ENCODE assay signal across 11 mouse cellular contexts in the genomic region with DNA sequence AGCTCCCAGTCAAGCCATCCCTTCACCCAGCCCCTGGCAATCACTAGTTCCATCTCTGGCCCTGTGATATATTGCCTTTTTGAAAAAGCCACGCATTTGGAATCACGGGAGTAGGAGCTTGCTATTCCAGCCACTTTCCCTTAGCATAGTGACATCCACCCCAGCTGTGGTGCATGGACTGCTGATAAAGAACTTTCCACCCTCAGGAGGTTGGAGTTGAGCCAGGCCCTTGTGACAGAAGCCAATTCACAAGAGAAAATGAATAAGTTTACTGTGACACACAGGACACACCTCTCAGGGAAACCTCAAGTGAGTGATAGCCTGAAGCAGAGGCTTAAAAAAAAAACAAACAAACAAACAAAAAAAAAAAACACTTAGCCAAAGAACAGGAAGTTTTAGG. TPM values are rescaled to one million over a fixed set of nuclear protein-coding genes. Genes with fewer than 3 reads are reported as not detected.
DNase-seq lines count a peak whose midpoint lies in the region; ATAC-seq lines count a peak whose summit lies in the region.
"Had no signal": no experiment of that assay in that cellular context is flagged by ENCODE, and none has a peak within 500 bp of the region (broad histone marks: within the 10 kb centered on the region; RNA-seq: fewer than 3 reads in every experiment).

No protein-coding gene starts in this region.

- no peak overlapping the region for H3K27ac ChIP-seq in heart, embryonic 11.5 days (ENCODE audit: low read depth, low read length)
- H3K27ac ChIP-seq in lung, embryonic 16.5 days (ENCODE audit: low read length) = no peak overlapping the region
- H3K27ac ChIP-seq: liver, embryonic 13.5 days; neural tube, embryonic 12.5 days had no signal

- H3K4me1 ChIP-seq in heart, embryonic 11.5 days (ENCODE audit: control insufficient read depth, insufficient read depth, low read length) = peaks cover 21% of the 10 kb centered on the region
- H3K4me1 ChIP-seq in lung, embryonic 16.5 days (replicated peaks; ENCODE audit: control insufficient read depth, insufficient read depth, low read length) = peaks cover 3% of the 10 kb centered on the region; the same call in 1 of the 2 replicates

- H3K9me3 ChIP-seq in heart, embryonic 11.5 days (replicated peaks; ENCODE audit: control insufficient read depth, low read length) = no peaks in the 10 kb centered on the region
- no peaks in the 10 kb centered on the region for H3K9me3 ChIP-seq in lung, embryonic 16.5 days (ENCODE audit: control insufficient read depth, low read length)
- H3K9me3 ChIP-seq: liver, embryonic 13.5 days; neural tube, embryonic 12.5 days had no signal

- H3K4me2 ChIP-seq in heart, embryonic 11.5 days = no peak overlapping the region
- H3K4me2 ChIP-seq in lung, embryonic 16.5 days (ENCODE audit: low read depth, low read length) = no peak overlapping the region
- H3K4me2 ChIP-seq: liver, embryonic 13.5 days; neural tube, embryonic 12.5 days had no signal

- no peak for ATAC-seq in heart, embryonic 11.5 days (replicated peaks; ENCODE audit: insufficient number of reproducible peaks, low FRiP score, low TSS enrichment)
- ATAC-seq in lung, embryonic 16.5 days (ENCODE audit: low read depth) = peak; percentile 38; the same call in 1 of the 2 replicates

- peak; percentile 40 to 59 for DNase-seq in heart, adult 18-20 months
- DNase-seq in T-cell, adult 2 months (ENCODE audit: low spot score) = peak; percentile 19
- DNase-seq in heart, postnatal 36 days = peak; percentile 38 to 42
- no peak for DNase-seq in thymus, postnatal 4 days
- DNase-seq in embryo, embryonic 11 days = no peak
- DNase-seq in left cerebral cortex, postnatal 25 days (ENCODE audit: low spot score in 2 of 2) = no peak
- DNase-seq: liver, embryonic 13.5 days; thymus, postnatal 25 days had no signal

- no peaks in the 10 kb centered on the region for H3K36me3 ChIP-seq in heart, embryonic 11.5 days (ENCODE audit: control insufficient read depth, insufficient read depth, low read length)
- no peaks in the 10 kb centered on the region for H3K36me3 ChIP-seq in lung, embryonic 16.5 days (ENCODE audit: control insufficient read depth, insufficient read depth, low read length)
- H3K36me3 ChIP-seq: liver, embryonic 13.5 days; neural tube, embryonic 12.5 days had no signal

- no peaks in the 10 kb centered on the region for H3K27me3 ChIP-seq in heart, embryonic 11.5 days (ENCODE audit: control insufficient read depth, insufficient read depth, low read length)
- no peaks in the 10 kb centered on the region for H3K27me3 ChIP-seq in lung, embryonic 16.5 days (ENCODE audit: control insufficient read depth, insufficient read depth, low read depth, low read length)
- H3K27me3 ChIP-seq: liver, embryonic 13.5 days; neural tube, embryonic 12.5 days had no signal

- H3K9ac ChIP-seq in heart, embryonic 11.5 days (ENCODE audit: low read depth, low read length) = no peak overlapping the region
- no peak overlapping the region for H3K9ac ChIP-seq in lung, embryonic 16.5 days (ENCODE audit: low read length)
- H3K9ac ChIP-seq: liver, embryonic 13.5 days; neural tube, embryonic 12.5 days had no signal

- H3K4me3 ChIP-seq in heart, embryonic 11.5 days (ENCODE audit: low read depth, low read length) = no peak overlapping the region
- H3K4me3 ChIP-seq in lung, embryonic 16.5 days (ENCODE audit: low read length) = no peak overlapping the region
- H3K4me3 ChIP-seq: liver, embryonic 13.5 days; neural tube, embryonic 12.5 days had no signal

- intact Hi-C loops in heart, postnatal 36 days (cut with DNase I) = no loop called here
- intact Hi-C loops in left cerebral cortex, postnatal 25 days (cut with DNase I) = no loop called here

- 29% methylated on average over 2 of the region's 2 CpGs for WGBS in heart, embryonic 11.5 days (ENCODE audit: insufficient replicate concordance)
- WGBS in lung, embryonic 16.5 days = 26% methylated on average over 2 of the region's 2 CpGs

RNA-seq across cellular contexts. Expression of gene Gsn, which starts 24.3 kb away (rescaled TPM):
- 100 to 1,000 TPM; 742 to 802 TPM for total RNA-seq in heart, adult 18-20 months (2021)
- polyA plus RNA-seq in heart, embryonic 11.5 days (2014; fragmentation: Nextera tagmentation; extraction: Ambion mirVana) = 116 and 132 TPM in 2 replicates
- 100 to 1,000 TPM; 969 to 984 TPM for total RNA-seq in heart, postnatal 36 days (2021)
- polyA plus RNA-seq in lung, embryonic 16.5 days (2015; fragmentation: Nextera tagmentation; extraction: Ambion mirVana) = 241 and 277 TPM in 2 replicates
- total RNA-seq in left cerebral cortex, postnatal 25 days (2021) = 10 to 100 TPM; 63.5 to 75.4 TPM

RNA-seq across cellular contexts. Expression of gene Rab14, which starts 31.0 kb away (rescaled TPM):
- total RNA-seq in heart, adult 18-20 months (2021) = 100 to 1,000 TPM; 128 to 136 TPM
- 212 and 239 TPM in 2 replicates for polyA plus RNA-seq in heart, embryonic 11.5 days (2014; fragmentation: Nextera tagmentation; extraction: Ambion mirVana)
- 100 to 1,000 TPM; 133 to 134 TPM for total RNA-seq in heart, postnatal 36 days (2021)
- 349 and 387 TPM in 2 replicates for polyA plus RNA-seq in lung, embryonic 16.5 days (2015; fragmentation: Nextera tagmentation; extraction: Ambion mirVana)
- total RNA-seq in left cerebral cortex, postnatal 25 days (2021) = 100 to 1,000 TPM; 235 to 237 TPM

Comparison
In these comparisons a context has a peak if more than half of its experiments do, and no peak if none do; other contexts are left out.
1. DNase-seq: peak in heart, adult 18-20 months (2 of 2), T-cell, adult 2 months (single experiment) and heart, postnatal 36 days (2 of 2); none in thymus, postnatal 4 days (single experiment), embryo, embryonic 11 days (single experiment) and left cerebral cortex, postnatal 25 days (0 of 2).
2. RNA of gene Gsn, which starts 24.3 kb away (total RNA-seq): 969 to 984 TPM in heart, postnatal 36 days and 742 to 802 TPM in heart, adult 18-20 months; 63.5 to 75.4 TPM in left cerebral cortex, postnatal 25 days; every median in the first group is over 4 times any median in the second.